Mouse (Mus musculus) erythroblast, embryonic 14.5 days (primary cell): ENCODE data around the gene Pklr.

Source experiments
- GATA1 ChIP-seq: IDR thresholded peaks from 2 replicates; pipeline ENCODE4 v1.6.1; 2012; ENCODE audit warnings: low read length, inconsistent platforms, mixed read lengths
- TAL1 ChIP-seq: IDR thresholded peaks from 3 replicates; pipeline ENCODE4 v1.6.1; 2012; ENCODE audit warnings: low read length, inconsistent platforms, mixed read lengths

GRCm38 (mm10) chr3:89164506-89165267 is 28.7 kb downstream of the Pklr start, which contains the start of gene Clk2:
- TF ChIP-seq GATA1 (no peak), TAL1 (no peak)
